Mouse (Mus musculus): ENCODE data around the gene Tardbp. TPM values are rescaled to one million over a fixed set of nuclear protein-coding genes. Genes with fewer than 3 reads are reported as not detected.

Tardbp gene
- polyA plus RNA-seq, 1 experiment = 276 TPM

DNA sequence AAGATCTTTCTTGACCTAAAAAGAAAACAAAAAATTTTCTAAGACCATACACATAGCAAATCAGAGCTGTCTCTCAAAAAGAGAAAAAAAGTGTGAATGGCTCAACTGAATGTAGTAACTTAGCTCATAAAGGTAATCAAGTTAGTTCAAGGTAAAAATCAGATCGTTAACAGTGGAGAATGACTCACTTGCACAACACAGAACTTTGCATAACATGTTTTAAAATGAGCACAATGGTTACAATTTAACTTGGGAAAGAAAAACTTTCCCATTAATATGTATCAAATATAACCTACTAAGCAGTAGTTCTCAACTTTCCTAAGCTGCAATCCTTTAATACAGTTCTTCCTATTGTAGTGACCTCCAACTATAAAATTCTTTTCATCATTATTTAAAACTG lies 6.1 kb downstream of the Tardbp start:
- TF ChIP-seq POLR2A (IDR thresholded peaks at IDR 0.05; ENCODE audit: borderline replicate concordance, insufficient read depth, low read length) = no peak
- no peak for TF ChIP-seq CTCF (IDR thresholded peaks at IDR 0.05; ENCODE audit: borderline replicate concordance, insufficient read depth, low read depth, low read length)
- peaks cover 5% of the 10 kb centered on the region for H3K4me1 ChIP-seq (ENCODE audit: control insufficient read depth, insufficient read depth, low read length)
- WGBS = 96% methylated on average over 1 of the region's 1 CpGs
- H3K27me3 ChIP-seq (ENCODE audit: control insufficient read depth, insufficient read depth, low read length) = no peaks in the 10 kb centered on the region
- no peak overlapping the region for H3K4me3 ChIP-seq (replicated peaks; ENCODE audit: insufficient read depth, low read depth, low read length)
- no peak overlapping the region for H3K27ac ChIP-seq (ENCODE audit: insufficient read depth, low read length)
- no peak for DNase-seq

DNA sequence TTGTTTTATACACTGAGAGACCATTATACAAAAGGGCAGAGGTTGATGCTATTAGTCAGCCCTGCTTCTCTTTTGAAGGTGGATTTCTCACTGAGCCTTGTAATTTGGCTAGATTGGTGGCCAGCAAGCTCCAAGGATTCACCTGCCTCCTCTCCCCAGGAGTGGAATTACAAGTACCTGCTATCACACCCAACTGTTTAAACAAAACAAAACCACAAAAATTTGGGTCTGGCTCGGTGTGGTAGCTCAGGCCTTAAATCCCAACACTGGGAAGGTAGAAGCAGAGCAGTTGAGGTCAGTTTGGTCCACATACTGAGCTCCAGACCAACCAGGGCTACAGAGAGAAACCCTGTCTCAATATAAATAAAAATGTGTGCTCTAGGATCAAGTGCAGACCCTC lies 7.0 kb downstream of the Tardbp start:
- H3K4me3 ChIP-seq (replicated peaks; ENCODE audit: insufficient read depth, low read depth, low read length) = no peak overlapping the region
- no peak for DNase-seq
- no peak overlapping the region for H3K27ac ChIP-seq (ENCODE audit: insufficient read depth, low read length)
- peaks cover 5% of the 10 kb centered on the region; the same call in 1 of the 2 replicates for H3K4me1 ChIP-seq (ENCODE audit: control insufficient read depth, insufficient read depth, low read length)
- no peaks in the 10 kb centered on the region for H3K27me3 ChIP-seq (ENCODE audit: control insufficient read depth, insufficient read depth, low read length)
- TF ChIP-seq POLR2A (IDR thresholded peaks at IDR 0.05; ENCODE audit: borderline replicate concordance, insufficient read depth, low read length) (no peak), CTCF (IDR thresholded peaks at IDR 0.05; ENCODE audit: borderline replicate concordance, insufficient read depth, low read depth, low read length) (no peak)
- 84% methylated on average over 1 of the region's 1 CpGs for WGBS

- no peaks in the 10 kb centered on the region; the same call in 1 of the 2 replicates for H3K4me1 ChIP-seq (ENCODE audit: control insufficient read depth, insufficient read depth, low read length)
- 63% methylated on average over 9 of the region's 9 CpGs for WGBS
- no peak for TF ChIP-seq CTCF (IDR thresholded peaks at IDR 0.05; ENCODE audit: borderline replicate concordance, insufficient read depth, low read depth, low read length)
- no peak for TF ChIP-seq POLR2A (IDR thresholded peaks at IDR 0.05; ENCODE audit: borderline replicate concordance, insufficient read depth, low read length)
- no peak for DNase-seq
- H3K27me3 ChIP-seq (ENCODE audit: control insufficient read depth, insufficient read depth, low read length) = no peaks in the 10 kb centered on the region
- H3K4me3 ChIP-seq (replicated peaks; ENCODE audit: insufficient read depth, low read depth, low read length) = no peak overlapping the region
- H3K27ac ChIP-seq (ENCODE audit: insufficient read depth, low read length) = no peak overlapping the region
Observed at GRCm38 (mm10) chr4:148613738-148614137, 13.1 kb downstream of the Tardbp start.

DNA sequence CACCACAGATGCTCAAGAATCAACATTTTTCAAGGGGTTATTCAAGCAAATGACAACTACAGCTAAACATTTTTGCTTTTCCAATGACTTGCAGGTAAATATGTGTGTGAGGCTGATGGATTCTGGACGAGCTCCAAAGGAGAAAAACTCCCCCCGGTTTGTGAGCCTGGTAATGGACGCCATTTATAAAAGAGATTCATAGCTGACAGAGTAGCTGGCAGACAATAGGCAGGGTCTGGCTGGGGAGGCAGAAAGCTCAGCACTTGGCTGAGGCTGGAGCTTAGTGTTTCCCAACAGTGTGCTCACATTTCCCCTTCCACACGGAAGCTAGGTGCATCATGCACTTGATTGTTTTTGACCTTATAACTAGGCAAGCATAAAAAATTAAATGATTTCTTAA lies 14.3 kb downstream of the Tardbp start:
- H3K27ac ChIP-seq (ENCODE audit: insufficient read depth, low read length) = no peak overlapping the region
- WGBS = 25% methylated on average over 4 of the region's 4 CpGs

DNA sequence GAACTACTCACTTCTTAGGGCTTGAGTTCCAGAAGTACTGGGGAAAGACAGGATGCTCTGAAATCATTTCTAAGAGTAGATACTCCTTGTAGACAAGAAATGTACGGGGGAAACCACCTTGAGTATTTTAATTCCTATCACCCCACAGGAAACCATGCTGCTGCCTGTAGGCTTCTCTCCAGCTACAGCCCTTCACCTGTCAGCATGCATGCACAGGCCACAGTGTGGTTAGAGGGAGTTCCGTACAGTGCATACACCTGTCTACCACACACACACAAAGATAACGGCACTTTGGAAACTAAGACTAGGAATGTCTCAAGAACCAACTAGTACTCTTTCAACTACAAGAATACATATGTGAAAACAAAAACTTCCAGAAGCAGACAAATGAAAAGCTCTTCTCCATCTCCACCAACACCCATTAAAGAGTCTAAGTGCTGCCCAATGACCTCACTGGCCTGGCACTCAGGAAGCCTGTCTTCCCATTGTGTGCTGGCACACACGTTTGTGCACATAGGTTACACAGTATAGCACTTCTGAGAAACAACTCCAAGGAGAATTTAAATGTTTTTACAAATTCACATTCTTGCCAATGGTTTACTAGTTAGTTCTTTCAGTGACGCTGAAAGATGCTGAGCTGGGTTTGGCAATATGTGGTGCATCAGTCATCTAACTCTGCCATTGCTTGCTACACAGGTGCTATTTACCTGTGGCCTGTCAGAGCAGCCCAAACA lies 16.0 kb downstream of the Tardbp start:
- no peak for DNase-seq
- Histone ChIP-seq H3K4me1 (ENCODE audit: control insufficient read depth, insufficient read depth, low read length) (no peaks in the 10 kb centered on the region; the same call in 1 of the 2 replicates), H3K27me3 (ENCODE audit: control insufficient read depth, insufficient read depth, low read length) (no peaks in the 10 kb centered on the region), H3K4me3 (replicated peaks; ENCODE audit: insufficient read depth, low read depth, low read length) (no peak overlapping the region), H3K27ac (ENCODE audit: insufficient read depth, low read length) (no peak overlapping the region)
- TF ChIP-seq CTCF (IDR thresholded peaks at IDR 0.05; ENCODE audit: borderline replicate concordance, insufficient read depth, low read depth, low read length) (no peak), POLR2A (IDR thresholded peaks at IDR 0.05; ENCODE audit: borderline replicate concordance, insufficient read depth, low read length) (no peak)
- WGBS = 62% methylated on average over 5 of the region's 5 CpGs

More for the DNA sequence above, 14.3 kb downstream of the Tardbp start:
- Histone ChIP-seq H3K27me3 (ENCODE audit: control insufficient read depth, insufficient read depth, low read length) (no peaks in the 10 kb centered on the region), H3K4me1 (ENCODE audit: control insufficient read depth, insufficient read depth, low read length) (no peaks in the 10 kb centered on the region; the same call in 1 of the 2 replicates), H3K4me3 (replicated peaks; ENCODE audit: insufficient read depth, low read depth, low read length) (no peak overlapping the region)
- no peak for TF ChIP-seq POLR2A (IDR thresholded peaks at IDR 0.05; ENCODE audit: borderline replicate concordance, insufficient read depth, low read length)
- no peak for TF ChIP-seq CTCF (IDR thresholded peaks at IDR 0.05; ENCODE audit: borderline replicate concordance, insufficient read depth, low read depth, low read length)
- DNase-seq = no peak

- no peak overlapping the region for H3K4me3 ChIP-seq (replicated peaks; ENCODE audit: insufficient read depth, low read depth, low read length)
- DNase-seq = no peak
- no peaks in the 10 kb centered on the region; the same call in 1 of the 2 replicates for H3K4me1 ChIP-seq (ENCODE audit: control insufficient read depth, insufficient read depth, low read length)
- no peak for TF ChIP-seq CTCF (IDR thresholded peaks at IDR 0.05; ENCODE audit: borderline replicate concordance, insufficient read depth, low read depth, low read length)
- TF ChIP-seq POLR2A (IDR thresholded peaks at IDR 0.05; ENCODE audit: borderline replicate concordance, insufficient read depth, low read length) = no peak
- WGBS = 82% methylated on average over 5 of the region's 5 CpGs
- H3K27ac ChIP-seq (ENCODE audit: insufficient read depth, low read length) = no peak overlapping the region
- no peaks in the 10 kb centered on the region for H3K27me3 ChIP-seq (ENCODE audit: control insufficient read depth, insufficient read depth, low read length)
Observed at GRCm38 (mm10) chr4:148609805-148610204, 17.0 kb downstream of the Tardbp start.

GRCm38 (mm10) chr4:148607758-148608157 lies 19.1 kb downstream of the Tardbp start:
- Histone ChIP-seq H3K4me1 (ENCODE audit: control insufficient read depth, insufficient read depth, low read length) (no peaks in the 10 kb centered on the region; the same call in 1 of the 2 replicates), H3K27ac (ENCODE audit: insufficient read depth, low read length) (no peak overlapping the region), H3K4me3 (replicated peaks; ENCODE audit: insufficient read depth, low read depth, low read length) (no peak overlapping the region), H3K27me3 (ENCODE audit: control insufficient read depth, insufficient read depth, low read length) (no peaks in the 10 kb centered on the region)
- DNase-seq = peak; percentile 65 to 75
- WGBS = 17% methylated on average over 5 of the region's 5 CpGs
- TF ChIP-seq POLR2A (IDR thresholded peaks at IDR 0.05; ENCODE audit: borderline replicate concordance, insufficient read depth, low read length) (no peak), CTCF (IDR thresholded peaks at IDR 0.05; ENCODE audit: borderline replicate concordance, insufficient read depth, low read depth, low read length) (peak; percentile 74)

DNA sequence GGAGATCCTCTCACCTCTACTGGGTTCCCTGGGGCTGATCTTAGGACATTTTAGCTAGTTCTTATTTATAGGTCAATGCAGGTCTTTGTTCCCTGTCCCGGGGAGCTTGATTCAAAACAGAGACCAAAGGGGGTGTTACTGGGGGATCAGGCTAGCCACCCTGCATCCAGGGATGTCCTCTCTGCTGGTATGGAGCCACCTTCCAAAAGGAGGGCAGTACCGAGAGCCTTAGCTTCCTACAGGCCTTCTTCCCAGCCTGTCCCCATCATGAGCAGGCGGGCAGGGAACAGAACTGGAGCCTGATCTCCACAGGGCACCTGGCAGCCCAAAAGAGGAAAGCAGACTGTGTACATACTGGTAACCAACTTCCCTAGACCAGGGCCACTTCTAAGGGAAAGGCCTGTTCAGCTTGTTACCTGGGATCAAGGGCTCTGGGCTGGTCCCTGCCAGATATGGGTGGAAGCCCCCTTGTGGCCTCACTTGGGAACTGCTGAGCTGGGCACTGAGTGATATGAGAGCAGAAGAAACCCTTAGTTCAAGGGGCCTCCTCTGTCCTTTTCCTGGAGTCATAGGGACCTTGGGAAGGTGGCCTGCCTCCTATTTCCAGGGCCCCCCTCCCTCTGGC lies 22.2 kb downstream of the Tardbp start:
- no peaks in the 10 kb centered on the region for H3K4me1 ChIP-seq (ENCODE audit: control insufficient read depth, insufficient read depth, low read length)
- peak; percentile 54 to 56 for DNase-seq
- no peak overlapping the region for H3K4me3 ChIP-seq (replicated peaks; ENCODE audit: insufficient read depth, low read depth, low read length)
- TF ChIP-seq POLR2A (IDR thresholded peaks at IDR 0.05; ENCODE audit: borderline replicate concordance, insufficient read depth, low read length) (no peak), CTCF (IDR thresholded peaks at IDR 0.05; ENCODE audit: borderline replicate concordance, insufficient read depth, low read depth, low read length) (peak; percentile 67)
- no peaks in the 10 kb centered on the region for H3K27me3 ChIP-seq (ENCODE audit: control insufficient read depth, insufficient read depth, low read length)
- WGBS = 42% methylated on average over 3 of the region's 3 CpGs
- no peak overlapping the region for H3K27ac ChIP-seq (ENCODE audit: insufficient read depth, low read length)

Data from cerebellum, adult 2 months (tissue).